Mouse (Mus musculus): ENCODE measurements around the gene H2al3.

Gene H2al3

DNA sequence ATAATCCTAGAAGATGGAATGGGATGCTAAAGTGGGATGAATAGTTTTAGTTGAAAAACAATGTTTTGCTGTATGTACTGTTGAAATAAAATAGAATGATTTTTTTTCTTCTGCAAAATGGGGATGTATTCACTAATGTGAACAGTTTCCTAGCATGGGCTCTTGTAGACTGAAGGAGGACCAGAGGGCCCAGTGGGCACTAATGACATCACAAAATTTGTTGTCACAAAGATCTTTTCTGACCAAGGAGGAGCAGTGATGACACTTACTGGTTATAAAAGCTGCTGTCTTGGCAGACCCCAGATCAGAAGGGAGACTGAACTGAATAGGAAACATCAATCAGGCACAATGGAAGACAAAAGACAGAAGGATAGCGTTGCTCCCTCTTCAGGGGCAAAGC lies at the start of gene H2al3:
H2al3 (plus strand) TSS at position 301 of the 400 bp plus-strand sequence.
- no peak for DNase-seq (ENCODE audit: low spot score in 2 of 2)

DNA sequence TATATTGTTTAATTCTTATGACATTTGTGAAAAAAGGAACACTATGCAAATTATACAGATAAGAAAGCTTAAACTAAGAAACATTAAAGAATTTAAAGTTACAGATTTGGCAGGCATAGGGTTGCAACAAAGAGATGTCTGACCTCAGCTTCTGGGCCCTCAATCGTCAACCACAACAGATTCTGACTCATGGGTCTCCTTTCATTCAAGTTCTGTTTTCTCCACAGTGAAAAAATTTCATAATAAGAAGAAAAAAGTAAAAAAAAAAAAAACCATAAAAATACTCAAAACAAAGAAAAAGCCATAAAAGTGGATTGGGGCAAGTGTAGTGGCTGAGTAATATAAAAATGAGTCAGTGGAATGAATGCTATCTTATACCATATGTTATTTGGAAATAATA lies 39.4 kb upstream of the H2al3 start:
- no peak for DNase-seq (ENCODE audit: low spot score in 2 of 2)

DNA sequence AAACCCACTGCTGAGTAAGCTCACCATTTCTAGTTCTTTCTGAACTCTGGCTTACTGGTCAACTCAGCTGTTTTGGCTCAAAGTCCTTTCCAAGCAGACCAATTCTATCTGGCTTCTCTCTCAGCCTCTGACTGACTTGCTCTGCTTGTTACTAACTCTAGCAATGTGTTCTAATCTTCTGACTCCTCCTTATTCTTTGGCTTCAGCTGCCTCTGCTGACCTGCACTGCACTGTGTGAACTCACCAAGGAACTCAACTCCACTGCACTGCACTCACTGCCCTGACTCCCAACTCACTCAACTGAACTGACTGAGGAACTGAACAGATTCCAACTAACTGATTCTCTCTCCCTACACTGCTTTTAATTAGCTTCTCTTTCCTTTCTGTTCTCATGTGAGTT lies 37.0 kb upstream of the H2al3 start:
- no peak for DNase-seq (ENCODE audit: low spot score in 2 of 2)

DNA sequence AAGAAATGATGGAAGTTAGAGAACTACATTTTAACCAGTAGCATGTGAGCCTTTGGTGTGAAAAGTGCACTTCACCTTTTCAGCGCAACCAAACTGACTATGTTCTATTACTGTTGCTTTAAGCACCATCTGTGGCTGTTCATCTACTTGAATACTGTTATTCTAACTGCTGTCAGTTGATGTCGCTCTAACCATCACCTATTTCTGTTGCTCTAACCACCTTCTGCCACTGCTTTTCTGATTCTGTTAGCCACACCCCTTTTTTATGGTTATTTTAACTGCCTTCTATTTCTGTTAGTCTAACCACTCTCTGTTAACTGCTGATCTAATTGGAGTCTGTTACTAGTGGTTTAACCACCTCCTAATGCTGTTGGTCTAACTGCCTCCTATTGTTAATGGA lies 14.7 kb upstream of the H2al3 start:
- no peak for DNase-seq (ENCODE audit: low spot score in 2 of 2)

DNA sequence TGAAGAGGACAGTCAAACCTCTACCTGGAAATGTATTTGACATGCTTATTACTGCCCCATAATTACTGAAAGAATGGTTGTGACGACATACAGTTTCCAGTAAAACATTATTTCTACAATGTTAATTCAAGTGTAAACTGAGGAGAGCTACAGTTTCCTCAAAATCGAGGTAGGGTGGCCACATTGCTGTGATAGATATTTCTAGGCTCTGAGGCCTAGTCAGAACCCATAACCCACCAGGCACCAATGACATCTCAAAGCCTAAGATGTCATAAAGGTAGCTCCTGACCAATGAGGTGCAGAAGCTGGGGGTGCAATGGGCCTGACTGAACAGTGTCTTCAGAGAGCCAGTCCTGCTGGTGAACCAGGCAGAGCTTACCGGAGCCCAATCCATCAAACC lies 2.9 kb upstream of the H2al3 start, which contains the start of gene Hypm:
Hypm (plus strand) TSS at position 301 of the 400 bp plus-strand sequence.
- no peak for DNase-seq (ENCODE audit: low spot score in 2 of 2)

DNA sequence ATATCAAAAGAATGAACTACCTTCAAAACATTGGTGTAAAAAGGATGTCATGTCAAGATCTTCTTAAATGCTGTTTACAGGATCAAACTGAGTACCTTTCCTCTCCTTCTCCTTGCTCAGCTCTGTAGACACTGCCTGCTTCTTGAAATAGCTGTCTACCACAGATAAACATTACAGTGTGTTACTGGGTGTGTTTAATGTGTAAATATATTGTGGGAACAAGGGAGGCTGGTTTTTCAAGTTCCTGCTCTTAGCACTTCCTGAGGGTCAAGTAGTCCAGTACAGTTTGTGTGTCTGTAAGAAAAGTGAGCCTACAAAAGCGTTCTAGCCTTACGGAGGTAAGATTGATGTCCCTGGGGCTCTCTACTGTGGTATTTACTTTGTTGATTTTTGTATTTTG lies 12.4 kb downstream of the H2al3 start:
- no peak for DNase-seq (ENCODE audit: low spot score in 2 of 2)

DNA sequence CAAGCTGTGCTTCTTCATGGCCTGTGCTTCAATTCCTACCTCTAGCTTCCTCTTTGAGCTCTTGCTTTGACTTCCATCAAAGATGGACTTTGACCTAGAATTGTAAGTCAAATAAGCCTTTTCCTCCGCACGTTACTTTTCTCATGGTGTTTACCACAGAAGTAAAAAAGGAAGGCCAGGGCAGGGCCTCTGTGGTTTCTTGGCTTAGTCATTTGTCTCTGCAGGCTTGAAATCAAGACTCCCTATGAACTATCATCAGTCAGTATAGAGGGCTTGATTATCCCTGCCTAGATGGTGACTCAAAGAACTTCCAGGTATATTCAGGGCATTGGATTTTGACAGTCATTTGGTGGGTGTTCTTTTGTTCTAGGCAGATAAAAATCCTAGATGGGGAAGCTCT lies 26.0 kb downstream of the H2al3 start:
- no peak for DNase-seq (ENCODE audit: low spot score in 2 of 2)

DNA sequence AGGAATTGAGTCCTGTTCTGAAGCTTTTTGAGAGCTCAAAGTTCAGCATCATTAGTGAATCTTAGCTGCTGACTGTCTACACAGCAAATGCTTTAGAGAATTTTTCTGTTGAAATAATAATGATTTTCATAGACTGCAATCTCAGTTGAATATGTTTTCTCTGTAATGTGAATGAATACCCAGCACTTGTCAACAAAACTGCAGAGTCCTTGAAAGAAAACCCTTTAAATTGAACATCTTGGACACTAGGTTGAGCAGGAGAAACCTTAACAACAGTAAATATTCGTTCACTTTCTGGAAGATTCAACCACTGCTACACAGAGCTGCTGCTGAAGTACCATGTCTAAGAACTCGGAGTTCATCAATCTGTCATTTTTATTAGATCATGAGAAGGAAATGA lies 35.8 kb downstream of the H2al3 start, which contains the start of gene Sytl5:
Sytl5 (plus strand) TSS at position 301 of the 400 bp plus-strand sequence.
- DNase-seq (ENCODE audit: low spot score in 2 of 2): no peak
